Mouse (Mus musculus): ENCODE data around the gene Dolpp1. TPM values are rescaled to one million over a fixed set of nuclear protein-coding genes. Genes with fewer than 3 reads are reported as not detected.

Dolpp1 gene
- polyA plus RNA-seq, 1 experiment from 2014 or later = 69.9 TPM

- no peaks in the 10 kb centered on the region for H3K4me1 ChIP-seq
- no peak overlapping the region for H3K9ac ChIP-seq
- no peak overlapping the region for H3K4me2 ChIP-seq
- H3K4me3 ChIP-seq = no peak overlapping the region
- H3K36me3 ChIP-seq (replicated peaks) = peaks cover 17% of the 10 kb centered on the region
- no peak overlapping the region for H3K27ac ChIP-seq
- no peaks in the 10 kb centered on the region for H3K27me3 ChIP-seq (replicated peaks)
- WGBS = 84% methylated on average over 5 of the region's 5 CpGs
- no peaks in the 10 kb centered on the region for H3K9me3 ChIP-seq
- ATAC-seq (replicated peaks) = no peak
Measured at GRCm38 (mm10) chr2:30384814-30385213, 7.2 kb upstream of the Dolpp1 start.

- Histone ChIP-seq H3K4me1 (no peaks in the 10 kb centered on the region), H3K36me3 (replicated peaks) (peaks cover 15% of the 10 kb centered on the region), H3K27ac (no peak overlapping the region), H3K4me3 (no peak overlapping the region), H3K27me3 (replicated peaks) (no peaks in the 10 kb centered on the region), H3K9ac (no peak overlapping the region), H3K9me3 (no peaks in the 10 kb centered on the region), H3K4me2 (no peak overlapping the region)
- 91% methylated on average over 4 of the region's 4 CpGs for WGBS
- ATAC-seq (replicated peaks) = no peak
Measured at GRCm38 (mm10) chr2:30385591-30385990, 6.5 kb upstream of the Dolpp1 start.

- Histone ChIP-seq H3K4me2 (no peak overlapping the region), H3K4me1 (peaks cover 9% of the 10 kb centered on the region), H3K9me3 (no peaks in the 10 kb centered on the region), H3K4me3 (no peak overlapping the region), H3K27me3 (replicated peaks) (no peaks in the 10 kb centered on the region), H3K9ac (no peak overlapping the region), H3K27ac (no peak overlapping the region), H3K36me3 (replicated peaks) (peaks cover 11% of the 10 kb centered on the region)
- WGBS = 87% methylated on average over 9 of the region's 9 CpGs
- ATAC-seq (replicated peaks) = no peak
Measured at GRCm38 (mm10) chr2:30386913-30387312, 5.1 kb upstream of the Dolpp1 start.

- Histone ChIP-seq H3K4me1 (peaks cover 21% of the 10 kb centered on the region), H3K4me3 (no peak overlapping the region), H3K4me2 (no peak overlapping the region), H3K9ac (no peak overlapping the region), H3K27ac (no peak overlapping the region), H3K27me3 (replicated peaks) (no peaks in the 10 kb centered on the region), H3K36me3 (replicated peaks) (no peaks in the 10 kb centered on the region), H3K9me3 (no peaks in the 10 kb centered on the region)
- 86% methylated on average over 2 of the region's 2 CpGs for WGBS
- ATAC-seq (replicated peaks) = no peak
Measured at GRCm38 (mm10) chr2:30389000-30389399, 3.1 kb upstream of the Dolpp1 start.

- H3K9me3 ChIP-seq = no peaks in the 10 kb centered on the region
- WGBS = under 1% methylated on average over 54 of the region's 54 CpGs
- peak overlapping the region; percentile 78 for H3K4me3 ChIP-seq
- ATAC-seq (replicated peaks) = peak; percentile 81
- H3K9ac ChIP-seq = peak overlapping the region; percentile 77
- H3K36me3 ChIP-seq (replicated peaks) = peaks cover 14% of the 10 kb centered on the region; the same call in 1 of the 2 replicates
- peaks cover 24% of the 10 kb centered on the region for H3K4me1 ChIP-seq
- H3K27me3 ChIP-seq (replicated peaks) = no peaks in the 10 kb centered on the region
- H3K4me2 ChIP-seq = peak overlapping the region; percentile 95
- peak overlapping the region; percentile 93 for H3K27ac ChIP-seq
Measured at GRCm38 (mm10) chr2:30392577-30393369, 719 bp downstream of the Dolpp1 start.

- no peak for ATAC-seq (replicated peaks)
- Histone ChIP-seq H3K4me2 (peak overlapping the region; percentile 95), H3K9me3 (no peaks in the 10 kb centered on the region), H3K4me3 (peak overlapping the region; percentile 78), H3K9ac (peak overlapping the region; percentile 77), H3K27me3 (replicated peaks) (no peaks in the 10 kb centered on the region), H3K27ac (no peak overlapping the region), H3K36me3 (replicated peaks) (peaks cover 14% of the 10 kb centered on the region; the same call in 1 of the 2 replicates), H3K4me1 (peaks cover 24% of the 10 kb centered on the region)
- 63% methylated on average over 1 of the region's 1 CpGs for WGBS
Measured at GRCm38 (mm10) chr2:30393370-30393656, 1.3 kb downstream of the Dolpp1 start.

GRCm38 (mm10) chr2:30395757-30396156, 3.7 kb downstream of the Dolpp1 start:
- WGBS = 95% methylated on average over 7 of the region's 7 CpGs
- no peak overlapping the region for H3K4me3 ChIP-seq
- H3K27me3 ChIP-seq (replicated peaks) = no peaks in the 10 kb centered on the region
- H3K4me1 ChIP-seq = peaks cover 38% of the 10 kb centered on the region
- peaks cover 16% of the 10 kb centered on the region; the same call in 1 of the 2 replicates for H3K36me3 ChIP-seq (replicated peaks)
- H3K4me2 ChIP-seq = no peak overlapping the region
- H3K27ac ChIP-seq = no peak overlapping the region
- H3K9me3 ChIP-seq = no peaks in the 10 kb centered on the region
- no peak overlapping the region for H3K9ac ChIP-seq
- ATAC-seq (replicated peaks) = no peak

- no peaks in the 10 kb centered on the region for H3K27me3 ChIP-seq (replicated peaks)
- 93% methylated on average over 7 of the region's 7 CpGs for WGBS
- H3K9me3 ChIP-seq = no peaks in the 10 kb centered on the region
- no peak overlapping the region for H3K27ac ChIP-seq
- no peak overlapping the region for H3K4me2 ChIP-seq
- peaks cover 16% of the 10 kb centered on the region; the same call in 1 of the 2 replicates for H3K36me3 ChIP-seq (replicated peaks)
- no peak for ATAC-seq (replicated peaks)
- no peak overlapping the region for H3K9ac ChIP-seq
- peaks cover 35% of the 10 kb centered on the region for H3K4me1 ChIP-seq
- H3K4me3 ChIP-seq = no peak overlapping the region
Measured at GRCm38 (mm10) chr2:30396246-30396645, 4.2 kb downstream of the Dolpp1 start.

GRCm38 (mm10) chr2:30397986-30398512, 6.0 kb downstream of the Dolpp1 start:
- Histone ChIP-seq H3K9ac (no peak overlapping the region), H3K4me2 (no peak overlapping the region), H3K4me1 (peaks cover 26% of the 10 kb centered on the region), H3K36me3 (replicated peaks) (peaks cover 22% of the 10 kb centered on the region), H3K4me3 (no peak overlapping the region), H3K9me3 (no peaks in the 10 kb centered on the region), H3K27ac (no peak overlapping the region), H3K27me3 (replicated peaks) (no peaks in the 10 kb centered on the region)
- ATAC-seq (replicated peaks) = no peak
- WGBS = 48% methylated on average over 10 of the region's 10 CpGs

- 16% methylated on average over 20 of the region's 20 CpGs for WGBS
- peaks cover 26% of the 10 kb centered on the region for H3K36me3 ChIP-seq (replicated peaks)
- peak overlapping the region; percentile 18; the same call in 1 of the 2 replicates for H3K9ac ChIP-seq
- H3K4me1 ChIP-seq = peaks cover 14% of the 10 kb centered on the region
- peak overlapping the region; percentile 74 for H3K27ac ChIP-seq
- H3K4me3 ChIP-seq = no peak overlapping the region
- no peaks in the 10 kb centered on the region for H3K9me3 ChIP-seq
- H3K4me2 ChIP-seq = no peak overlapping the region
- no peaks in the 10 kb centered on the region for H3K27me3 ChIP-seq (replicated peaks)
- peak; percentile 48 for ATAC-seq (replicated peaks)
Measured at GRCm38 (mm10) chr2:30399191-30400171, 7.4 kb downstream of the Dolpp1 start.

- 95% methylated on average over 1 of the region's 1 CpGs for WGBS
- H3K4me1 ChIP-seq = peaks cover 14% of the 10 kb centered on the region
- no peak overlapping the region for H3K4me3 ChIP-seq
- no peak overlapping the region for H3K27ac ChIP-seq
- no peaks in the 10 kb centered on the region for H3K9me3 ChIP-seq
- H3K36me3 ChIP-seq (replicated peaks) = peaks cover 30% of the 10 kb centered on the region
- no peak for ATAC-seq (replicated peaks)
- no peak overlapping the region for H3K4me2 ChIP-seq
- H3K9ac ChIP-seq = no peak overlapping the region
- no peaks in the 10 kb centered on the region for H3K27me3 ChIP-seq (replicated peaks)
Measured at GRCm38 (mm10) chr2:30401581-30401980, 9.5 kb downstream of the Dolpp1 start.

- H3K36me3 ChIP-seq (replicated peaks) = peaks cover 29% of the 10 kb centered on the region
- WGBS = 96% methylated on average over 9 of the region's 9 CpGs
Measured at GRCm38 (mm10) chr2:30402351-30402826, 10.3 kb downstream of the Dolpp1 start.

More at GRCm38 (mm10) chr2:30402351-30402826, 10.3 kb downstream of the Dolpp1 start:
- Histone ChIP-seq H3K4me3 (no peak overlapping the region), H3K4me2 (no peak overlapping the region), H3K4me1 (peaks cover 14% of the 10 kb centered on the region), H3K27me3 (replicated peaks) (no peaks in the 10 kb centered on the region), H3K27ac (no peak overlapping the region), H3K9ac (no peak overlapping the region), H3K9me3 (no peaks in the 10 kb centered on the region)
- ATAC-seq (replicated peaks) = no peak
